Mouse (Mus musculus) liver, adult 10 weeks (tissue): ENCODE data around the gene Olfr1310. TPM values are rescaled to one million over a fixed set of nuclear protein-coding genes. Genes with fewer than 3 reads are reported as not detected.

Source experiments
- polyA plus RNA-seq: library from polyadenylated mRNA; stranded (reverse); fragments of 350-450 nt; fragmentation: Illumina TruSeq; extraction: RNeasy Lipid Tissue Mini Kit (QIAGEN cat#74804); gene quantifications from one replicate; pipeline ENCODE4 v1.2.3, GENCODE M21; 2014; ENCODE audit warnings: low read depth, low replicate concordance

The Olfr1310 gene
- polyA plus RNA-seq, result not detected

GRCm38 (mm10) chr2:112012608-112013007 is at the start of gene Olfr1310:
Gene Olfr1310 (minus strand): TSS chr2:112012708.

GRCm38 (mm10) chr2:112050138-112050537 is 37.6 kb upstream of the Olfr1310 start, which contains the start of gene Olfr1312:
Gene Olfr1312 (minus strand): TSS chr2:112050238.

GRCm38 (mm10) chr2:112024312-112024711 is 11.8 kb upstream of the Olfr1310 start, which contains the start of gene Olfr1311:
Gene Olfr1311 (minus strand): TSS chr2:112024412.

GRCm38 (mm10) chr2:111990181-111990580 is 22.3 kb downstream of the Olfr1310 start, which contains the start of gene Olfr1309:
Gene Olfr1309 (minus strand): TSS chr2:111990281.

GRCm38 (mm10) chr2:111964844-111965243 is 47.7 kb downstream of the Olfr1310 start, which contains the start of gene Olfr1308:
Gene Olfr1308 (minus strand): TSS chr2:111964944.

Other genes starting within 250 kb of the Olfr1310 start
- gene Olfr1302, start 235.3 kb downstream of the Olfr1310 start, polyA plus RNA-seq, result not detected
- not detected for gene Olfr1303, start 192.4 kb downstream of the Olfr1310 start, polyA plus RNA-seq
- gene Olfr1305, start 135.6 kb downstream of the Olfr1310 start, polyA plus RNA-seq, result not detected
- not detected for gene Olfr1306, start 96.4 kb downstream of the Olfr1310 start, polyA plus RNA-seq
- gene Olfr1307, start 63.3 kb downstream of the Olfr1310 start, polyA plus RNA-seq, result not detected
- not detected for gene Olfr1308, start 47.8 kb downstream of the Olfr1310 start, polyA plus RNA-seq
- gene Olfr1309, start 22.4 kb downstream of the Olfr1310 start, polyA plus RNA-seq, result not detected
- gene Olfr1311, start 11.7 kb upstream of the Olfr1310 start, polyA plus RNA-seq, result not detected
- not detected for gene Olfr1312, start 37.5 kb upstream of the Olfr1310 start, polyA plus RNA-seq
- not detected for gene Olfr1313, start 65.1 kb upstream of the Olfr1310 start, polyA plus RNA-seq
- gene Olfr1314, start 84.1 kb upstream of the Olfr1310 start, polyA plus RNA-seq, result not detected
- gene Olfr1315-ps1, start 102.7 kb upstream of the Olfr1310 start, polyA plus RNA-seq, result not detected
- gene Olfr1316, start 122.3 kb upstream of the Olfr1310 start, polyA plus RNA-seq, result not detected
- gene Olfr1317, start 127.6 kb upstream of the Olfr1310 start, polyA plus RNA-seq, result not detected
- not detected for gene Olfr1318, start 141.5 kb upstream of the Olfr1310 start, polyA plus RNA-seq
- not detected for gene Lpcat4, start 226.8 kb upstream of the Olfr1310 start, polyA plus RNA-seq
- not detected for gene Nutm1, start 246.6 kb upstream of the Olfr1310 start, polyA plus RNA-seq
- gene Nop10, start 249.2 kb upstream of the Olfr1310 start, polyA plus RNA-seq, result 25.4 TPM